Mouse (Mus musculus) heart, adult 9 months (tissue): ENCODE measurements at regions not wholly inside any gene's neighbourhood (a gene's known extent, or its start where the extent isn't known, plus 50 kb on each side); places are given as distances from the start of the nearest gene placed in this dataset.

Experiments
- DNase-seq, 2 experiments: peaks; one replicate each; pipeline ENCODE4 v3.0.0; 2022; ENCODE audit warnings: low spot score in 2 of 2

GRCm38 (mm10) chr2:144123395-144124034 lies 90.7 kb downstream of the Banf2 start:
- DNase-seq = peak; percentile 50 to 59

- DNase-seq = no peak
Measured at GRCm38 (mm10) chr2:144127082-144128037, 94.5 kb downstream of the Banf2 start.

- no peak for DNase-seq
Measured at GRCm38 (mm10) chr2:144128038-144128402, 95.2 kb downstream of the Banf2 start.

GRCm38 (mm10) chr2:144128527-144128926 lies 95.7 kb downstream of the Banf2 start:
- no peak for DNase-seq

GRCm38 (mm10) chr2:144133806-144134574 lies 101.1 kb downstream of the Banf2 start:
- peak in 1 of 2 experiments; percentile 22 for DNase-seq

GRCm38 (mm10) chr2:144134575-144134958 lies 101.7 kb downstream of the Banf2 start:
- peak; percentile 57 to 66 for DNase-seq

GRCm38 (mm10) chr2:144135586-144135985 lies 102.7 kb downstream of the Banf2 start:
- DNase-seq = no peak

GRCm38 (mm10) chr2:144143620-144144384 lies 110.9 kb downstream of the Banf2 start:
- DNase-seq = peak in 1 of 2 experiments; percentile 31

- DNase-seq = no peak
Measured at GRCm38 (mm10) chr2:144144486-144145136, 111.8 kb downstream of the Banf2 start.

GRCm38 (mm10) chr2:144156456-144157211 lies 113.8 kb upstream of the Mgme1 start:
- no peak for DNase-seq

- DNase-seq = no peak
Measured at GRCm38 (mm10) chr2:144157343-144157742, 113.1 kb upstream of the Mgme1 start.

GRCm38 (mm10) chr2:144158256-144158655 lies 112.2 kb upstream of the Mgme1 start:
- DNase-seq = no peak

GRCm38 (mm10) chr2:144159854-144160331 lies 110.6 kb upstream of the Mgme1 start:
- no peak for DNase-seq

- DNase-seq = peak in 1 of 2 experiments; percentile 36
Measured at GRCm38 (mm10) chr2:144160434-144160833, 110.0 kb upstream of the Mgme1 start.

- DNase-seq = peak in 1 of 2 experiments; percentile 31
Measured at GRCm38 (mm10) chr2:144161852-144162251, 108.6 kb upstream of the Mgme1 start.

GRCm38 (mm10) chr2:144164102-144164501 lies 106.4 kb upstream of the Mgme1 start:
- DNase-seq = peak; percentile 56 to 64

GRCm38 (mm10) chr2:144164986-144165821 lies 105.3 kb upstream of the Mgme1 start:
- peak; percentile 90 for DNase-seq

- no peak for DNase-seq
Measured at GRCm38 (mm10) chr2:144166102-144166750, 104.2 kb upstream of the Mgme1 start.
